Mouse (Mus musculus) thymus, adult 18-20 months (tissue): Measurements from ENCODE around the gene Rsph14.
A peak's percentile ranks its signal among the peaks of the same experiment; 100 is the strongest.

ENCODE experiments used
- DNase-seq, 2 experiments: peaks; one replicate each; pipeline ENCODE4 v3.0.0; 2022; ENCODE audit warnings: mixed read lengths in 2 of 2

Rsph14 gene

GRCm38 (mm10) chr10:74990584-74991322 lies 41.6 kb downstream of the Rsph14 start:
- no peak for DNase-seq

- no peak for DNase-seq
Measured at GRCm38 (mm10) chr10:74989814-74990213, 42.6 kb downstream of the Rsph14 start.

GRCm38 (mm10) chr10:74987698-74988470 lies 44.5 kb downstream of the Rsph14 start:
- DNase-seq = no peak

GRCm38 (mm10) chr10:74983176-74983575 lies 49.2 kb downstream of the Rsph14 start:
- DNase-seq = no peak

GRCm38 (mm10) chr10:74981159-74981558 lies 51.2 kb downstream of the Rsph14 start:
- DNase-seq = no peak

GRCm38 (mm10) chr10:74978056-74978455 lies 54.3 kb downstream of the Rsph14 start:
- DNase-seq = no peak

- no peak for DNase-seq
Measured at GRCm38 (mm10) chr10:74976429-74976828, 56.0 kb downstream of the Rsph14 start.

- no peak for DNase-seq
Measured at GRCm38 (mm10) chr10:74975626-74976025, 56.8 kb downstream of the Rsph14 start.

GRCm38 (mm10) chr10:74973026-74973425 lies 59.4 kb downstream of the Rsph14 start:
- no peak for DNase-seq

- no peak for DNase-seq
Measured at GRCm38 (mm10) chr10:74969266-74969665, 63.1 kb downstream of the Rsph14 start.

GRCm38 (mm10) chr10:74967651-74968267 lies 64.6 kb downstream of the Rsph14 start:
- peak in 1 of 2 experiments; percentile 11 for DNase-seq

GRCm38 (mm10) chr10:74966850-74967451 lies 65.4 kb downstream of the Rsph14 start, which contains the start of gene Gnaz:
Gene Gnaz (plus strand): TSS chr10:74967177.
- DNase-seq = peak; percentile 89 to 92

GRCm38 (mm10) chr10:74964380-74964779 lies 68.0 kb downstream of the Rsph14 start:
- DNase-seq = no peak

GRCm38 (mm10) chr10:74952830-74953443 lies 79.4 kb downstream of the Rsph14 start:
- no peak for DNase-seq

GRCm38 (mm10) chr10:74940795-74941194 lies 91.6 kb downstream of the Rsph14 start:
- no peak for DNase-seq

GRCm38 (mm10) chr10:74939300-74939699 lies 93.1 kb downstream of the Rsph14 start:
- DNase-seq = no peak

- no peak for DNase-seq
Measured at GRCm38 (mm10) chr10:74938410-74938809, 94.0 kb downstream of the Rsph14 start.

GRCm38 (mm10) chr10:74937003-74937790 lies 95.2 kb downstream of the Rsph14 start:
- DNase-seq = no peak

- DNase-seq = no peak
Measured at GRCm38 (mm10) chr10:74935016-74935415, 97.4 kb downstream of the Rsph14 start.

GRCm38 (mm10) chr10:74934521-74934920 lies 97.9 kb downstream of the Rsph14 start:
- no peak for DNase-seq

GRCm38 (mm10) chr10:74933548-74934190 lies 98.7 kb downstream of the Rsph14 start:
- DNase-seq = no peak
